Mouse (Mus musculus) spleen, postnatal 4 days (tissue): Measurements from ENCODE around the gene Gm29106.
"Not testable (repeated sequence)": the region's sequence is repeated elsewhere in the genome, so short reads cannot be mapped to it uniquely, and the experiment has no call there.

Experiments used
- DNase-seq, 2 experiments: peaks; one replicate each; pipeline ENCODE4 v3.0.0; 2022; ENCODE audit warnings: low spot score in 2 of 2

Gm29106 gene

DNA sequence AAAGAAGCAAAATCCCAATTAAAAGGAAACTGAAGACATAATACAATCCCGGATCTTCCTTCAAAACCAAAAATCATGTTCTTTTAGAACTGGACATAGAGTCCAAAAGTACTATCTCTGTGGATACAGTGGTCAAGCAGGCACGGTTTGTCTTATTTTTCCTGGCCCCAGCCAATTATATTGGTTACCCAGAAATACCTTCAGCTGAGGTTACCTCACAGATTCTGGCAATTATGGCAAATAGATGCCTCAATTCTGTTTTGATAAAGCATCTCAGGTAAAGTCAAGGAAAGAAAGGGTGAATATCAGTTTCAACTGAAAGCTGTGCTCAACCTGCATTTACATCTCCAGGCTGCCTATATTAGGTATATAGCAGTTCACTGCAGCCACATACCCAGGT is at the start of gene Gm29106:
TSS of gene Gm29106 (plus strand) at position 301 of the 400 bp plus-strand sequence.
- DNase-seq, result not testable (repeated sequence)

DNA sequence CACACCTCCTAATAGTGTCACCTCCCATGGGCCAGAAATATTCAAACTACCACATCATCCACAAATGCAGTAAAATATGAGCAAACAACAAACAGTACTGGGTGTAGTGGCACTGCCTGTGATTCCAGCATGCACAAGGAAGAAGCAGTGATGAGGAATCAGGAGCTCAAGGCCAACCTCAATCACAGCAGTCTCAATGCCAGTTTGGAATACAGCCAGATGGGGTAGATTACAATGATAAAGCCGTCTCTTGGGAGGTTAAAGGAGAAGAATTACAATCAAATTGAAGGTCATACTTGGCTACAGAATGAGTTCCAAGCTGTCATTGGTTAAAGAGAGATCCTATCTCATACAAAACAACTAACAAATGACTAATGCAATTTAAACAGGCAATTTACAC is 52.2 kb downstream of the Gm29106 start:
- no peak for DNase-seq

DNA sequence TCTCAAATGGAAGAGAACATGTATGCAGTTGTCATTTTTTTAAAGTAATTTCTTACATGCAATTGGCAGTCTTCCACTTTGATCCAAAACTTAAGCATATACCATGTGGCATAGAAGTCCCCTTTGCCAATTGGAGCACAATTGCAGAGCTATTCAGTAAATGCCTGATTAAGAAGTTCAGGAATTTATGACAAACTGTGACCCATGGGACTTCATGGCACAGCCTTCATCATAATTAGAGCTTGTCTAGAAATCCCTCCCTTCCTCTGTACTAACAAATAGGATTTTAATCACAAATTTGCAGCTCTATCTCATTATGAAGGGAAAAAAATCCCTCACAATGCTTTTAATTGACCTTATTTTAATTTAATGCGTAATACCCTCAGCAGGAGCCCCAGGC is 59.7 kb downstream of the Gm29106 start:
- no peak for DNase-seq
